Mouse (Mus musculus) heart, adult 8-10 months (tissue): ENCODE measurements at regions not wholly inside any gene's neighbourhood (a gene's known extent, or its start where the extent isn't known, plus 50 kb on each side); places are given as distances from the start of the nearest gene placed in this dataset.

Experiments used
- DNase-seq: peaks from one replicate; pipeline ENCODE4 v3.0.0; 2022; ENCODE audit warnings: low spot score

GRCm38 (mm10) chr14:106607041-106607440 lies 501.0 kb downstream of the Trim52 start:
- no peak for DNase-seq

GRCm38 (mm10) chr14:106608341-106608927 lies 502.4 kb downstream of the Trim52 start:
- DNase-seq: no peak
